Mouse (Mus musculus): ENCODE data around the gene Hmcn2. TPM values are rescaled to one million over a fixed set of nuclear protein-coding genes. Genes with fewer than 3 reads are reported as not detected.
A peak's percentile ranks its signal among the peaks of the same experiment; 100 is the strongest.

Gene Hmcn2
- polyA plus RNA-seq, 2 experiments = 0.23 to 0.70 TPM

DNA sequence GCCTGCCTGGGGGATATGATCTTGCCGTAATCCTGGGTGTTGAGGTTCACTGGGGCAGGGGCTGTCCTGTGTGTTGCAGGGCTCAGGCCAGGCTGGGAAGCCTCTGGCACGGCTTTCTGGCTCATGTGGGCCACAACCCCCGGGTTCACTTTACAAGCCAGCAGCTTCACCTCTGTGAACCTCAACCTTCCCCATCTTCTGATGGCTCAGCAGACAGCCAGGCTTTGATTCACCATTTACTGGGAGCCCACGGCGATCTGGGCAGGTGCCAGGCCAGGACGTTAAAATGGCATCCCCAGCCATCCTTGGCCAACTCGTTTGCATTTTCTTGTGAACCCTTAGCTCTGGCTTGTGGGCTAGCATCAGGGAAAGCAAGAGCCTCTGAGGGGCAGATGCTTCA is 155.3 kb downstream of the Hmcn2 start:
- H3K9ac ChIP-seq (ENCODE audit: low read depth, low read length, severe bottlenecking) = 0 out of 2 replicates have a peak overlapping the region, but pooled peaks have one; percentile 21
- H3K27ac ChIP-seq (replicated peaks; ENCODE audit: low read depth, low read length) = no peak overlapping the region
- WGBS = 25% methylated on average over 7 of the region's 7 CpGs

DNA sequence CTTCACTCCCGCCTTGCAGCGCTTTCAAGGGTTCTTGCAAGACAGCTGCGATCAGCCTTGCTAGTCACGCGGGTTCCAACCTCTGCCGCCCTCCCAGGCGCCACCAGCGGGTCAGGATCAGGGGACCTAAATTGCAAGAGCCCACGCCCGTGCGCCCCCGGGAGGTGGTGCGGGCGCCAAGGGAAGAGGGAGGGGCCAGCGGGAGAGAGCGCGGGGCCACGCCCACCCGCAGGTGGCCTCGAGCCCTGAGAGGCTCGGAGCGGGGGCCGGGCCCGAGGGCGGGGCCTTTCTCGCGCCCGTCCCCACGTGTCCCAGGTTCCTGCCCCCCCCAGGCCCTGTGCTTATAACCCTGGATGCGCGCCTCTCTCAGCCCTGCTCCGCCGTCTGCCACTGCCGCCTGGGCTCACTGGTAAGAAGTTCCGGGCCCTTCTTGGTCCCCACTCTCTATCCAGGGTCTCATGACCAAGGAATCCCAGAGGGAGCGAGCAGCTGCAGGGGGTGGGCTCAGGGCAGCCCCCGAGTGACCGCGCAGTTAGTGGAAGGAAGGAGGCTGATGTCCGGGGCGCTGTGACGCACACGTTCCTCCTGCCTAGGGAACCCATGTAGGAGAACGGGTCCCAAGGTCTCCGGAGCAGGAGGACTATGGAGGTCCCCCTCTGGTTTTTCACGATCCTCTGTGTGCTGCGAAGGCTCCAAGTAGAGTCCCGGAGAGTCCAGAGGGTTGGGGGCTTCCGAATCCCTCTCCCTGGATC is 155.9 kb downstream of the Hmcn2 start, which contains the start of gene Ass1:
Gene Ass1, plus strand, starts transcription at position 277 of the 752 bp plus-strand sequence.
- Histone ChIP-seq H3K36me3 (ENCODE audit: control insufficient read depth, insufficient read depth, low read length) (no peaks in the 10 kb centered on the region), H3K4me2 (replicated peaks; ENCODE audit: low read depth, low read length, severe bottlenecking) (peak within 1 kb of the TSS; percentile 96), H3K4me3 (replicated peaks; ENCODE audit: low read length) (peak within 1 kb of the TSS; percentile 43), H3K9ac (ENCODE audit: low read depth, low read length, severe bottlenecking) (peak within 1 kb of the TSS; percentile 52), H3K4me1 (ENCODE audit: control insufficient read depth, insufficient read depth, low read length) (peaks cover 17% of the 10 kb centered on the region; the same call in 1 of the 2 replicates), H3K27me3 (ENCODE audit: control insufficient read depth, insufficient read depth, low read length) (peaks cover 11% of the 10 kb centered on the region; the same call in 1 of the 2 replicates), H3K27ac (replicated peaks; ENCODE audit: low read depth, low read length) (peak within 1 kb of the TSS; percentile 52; the same call in 1 of the 2 replicates), H3K9me3 (ENCODE audit: control insufficient read depth, low read length) (no peaks in the 10 kb centered on the region)
- TF ChIP-seq POLR2A (IDR thresholded peaks at IDR 0.05; ENCODE audit: borderline replicate concordance, extremely low read depth, insufficient read depth, insufficient read length) = no peak
- ATAC-seq (ENCODE audit: low FRiP score, low read depth) = peak; percentile 81
- WGBS = under 1% methylated on average over 35 of the region's 49 CpGs
- DNase-seq (ENCODE audit: low spot score) = peak; percentile 75

More for the DNA sequence above, 155.3 kb downstream of the Hmcn2 start:
- H3K4me2 ChIP-seq (replicated peaks; ENCODE audit: low read depth, low read length, severe bottlenecking) = peak overlapping the region; percentile 96
- H3K4me1 ChIP-seq (ENCODE audit: control insufficient read depth, insufficient read depth, low read length) = peaks cover 17% of the 10 kb centered on the region; the same call in 1 of the 2 replicates
- no peaks in the 10 kb centered on the region for H3K9me3 ChIP-seq (ENCODE audit: control insufficient read depth, low read length)
- peak overlapping the region; percentile 43 for H3K4me3 ChIP-seq (replicated peaks; ENCODE audit: low read length)
- TF ChIP-seq POLR2A (IDR thresholded peaks at IDR 0.05; ENCODE audit: borderline replicate concordance, extremely low read depth, insufficient read depth, insufficient read length) = no peak
- ATAC-seq (ENCODE audit: low FRiP score, low read depth) (no peak), DNase-seq (ENCODE audit: low spot score) (no peak)
- H3K36me3 ChIP-seq (ENCODE audit: control insufficient read depth, insufficient read depth, low read length) = no peaks in the 10 kb centered on the region
- H3K27me3 ChIP-seq (ENCODE audit: control insufficient read depth, insufficient read depth, low read length) = peaks cover 11% of the 10 kb centered on the region; the same call in 1 of the 2 replicates

DNA sequence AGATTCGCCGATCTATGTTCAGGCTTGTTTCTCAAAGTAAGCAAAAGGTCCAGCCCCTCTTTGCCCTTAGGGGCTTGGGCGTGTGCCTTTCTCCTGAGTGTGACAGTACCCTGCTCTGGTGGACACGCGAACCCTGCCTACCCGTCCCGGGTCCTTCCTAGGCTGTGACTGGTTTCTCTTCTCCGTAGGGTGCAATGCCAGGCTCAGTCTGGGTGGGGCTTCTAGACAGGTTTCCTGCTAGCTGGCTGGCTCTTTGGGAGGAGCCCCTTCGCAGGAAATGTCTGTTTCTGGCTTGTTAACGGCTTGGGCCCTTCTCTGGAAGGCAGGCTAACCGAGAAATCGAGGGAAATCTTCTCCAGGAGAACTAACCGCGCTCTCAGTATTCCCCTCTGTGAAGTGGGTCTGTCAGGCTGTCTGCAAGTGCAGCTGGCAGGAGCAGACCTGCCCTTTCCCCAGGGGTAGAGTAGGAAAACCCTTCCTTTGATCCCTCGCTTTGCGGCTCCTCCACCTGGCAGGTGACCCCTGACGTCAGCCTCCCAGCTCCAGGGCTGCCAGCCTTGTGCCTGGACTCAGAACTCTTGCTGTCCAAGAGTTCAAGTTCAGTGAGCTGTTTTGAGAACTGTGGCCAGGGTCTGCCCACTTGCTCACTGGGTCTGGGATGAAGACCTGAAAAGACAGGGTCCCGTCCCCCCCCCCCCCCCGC is 156.6 kb downstream of the Hmcn2 start:
- peak overlapping the region; percentile 43 for H3K4me3 ChIP-seq (replicated peaks; ENCODE audit: low read length)
- H3K9me3 ChIP-seq (ENCODE audit: control insufficient read depth, low read length) = no peaks in the 10 kb centered on the region
- peaks cover 17% of the 10 kb centered on the region; the same call in 1 of the 2 replicates for H3K4me1 ChIP-seq (ENCODE audit: control insufficient read depth, insufficient read depth, low read length)
- peaks cover 11% of the 10 kb centered on the region; the same call in 1 of the 2 replicates for H3K27me3 ChIP-seq (ENCODE audit: control insufficient read depth, insufficient read depth, low read length)
- no peak for TF ChIP-seq POLR2A (IDR thresholded peaks at IDR 0.05; ENCODE audit: borderline replicate concordance, extremely low read depth, insufficient read depth, insufficient read length)
- H3K9ac ChIP-seq (ENCODE audit: low read depth, low read length, severe bottlenecking) = peak overlapping the region; percentile 52
- peak overlapping the region; percentile 96 for H3K4me2 ChIP-seq (replicated peaks; ENCODE audit: low read depth, low read length, severe bottlenecking)
- no peak overlapping the region for H3K27ac ChIP-seq (replicated peaks; ENCODE audit: low read depth, low read length)
- H3K36me3 ChIP-seq (ENCODE audit: control insufficient read depth, insufficient read depth, low read length) = no peaks in the 10 kb centered on the region
- DNase-seq (ENCODE audit: low spot score) (no peak), ATAC-seq (ENCODE audit: low FRiP score, low read depth) (no peak; the same call in 1 of the 2 replicates)
- 5% methylated on average over 17 of the region's 19 CpGs for WGBS

DNA sequence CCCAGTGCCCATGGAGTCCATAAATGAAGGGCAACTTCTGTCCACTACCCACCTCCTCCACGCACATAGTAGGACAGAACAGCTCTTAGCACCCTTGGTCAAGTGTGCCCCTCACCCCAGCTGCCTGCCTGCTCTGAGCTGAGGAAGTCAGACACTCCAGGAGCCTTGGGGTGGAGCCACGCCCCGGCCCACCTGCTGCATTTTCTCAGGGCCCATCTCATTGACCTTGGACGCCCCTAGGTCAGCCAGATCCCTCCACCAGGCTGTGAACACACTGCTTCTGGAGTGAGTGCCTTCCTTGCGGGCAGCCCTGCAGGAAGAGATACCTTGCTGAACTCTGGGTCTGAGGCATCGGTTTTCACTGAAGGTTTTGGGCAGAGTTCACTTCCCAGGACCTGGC is 157.4 kb downstream of the Hmcn2 start:
- Histone ChIP-seq H3K9ac (ENCODE audit: low read depth, low read length, severe bottlenecking) (no peak overlapping the region), H3K27me3 (ENCODE audit: control insufficient read depth, insufficient read depth, low read length) (peaks cover 11% of the 10 kb centered on the region; the same call in 1 of the 2 replicates), H3K9me3 (ENCODE audit: control insufficient read depth, low read length) (no peaks in the 10 kb centered on the region), H3K36me3 (ENCODE audit: control insufficient read depth, insufficient read depth, low read length) (no peaks in the 10 kb centered on the region), H3K4me1 (ENCODE audit: control insufficient read depth, insufficient read depth, low read length) (peaks cover 17% of the 10 kb centered on the region; the same call in 1 of the 2 replicates), H3K4me2 (replicated peaks; ENCODE audit: low read depth, low read length, severe bottlenecking) (no peak overlapping the region), H3K4me3 (replicated peaks; ENCODE audit: low read length) (no peak overlapping the region), H3K27ac (replicated peaks; ENCODE audit: low read depth, low read length) (no peak overlapping the region)
- no peak for TF ChIP-seq POLR2A (IDR thresholded peaks at IDR 0.05; ENCODE audit: borderline replicate concordance, extremely low read depth, insufficient read depth, insufficient read length)
- 51% methylated on average over 6 of the region's 6 CpGs for WGBS
- ATAC-seq (ENCODE audit: low FRiP score, low read depth) (no peak), DNase-seq (ENCODE audit: low spot score) (no peak)

DNA sequence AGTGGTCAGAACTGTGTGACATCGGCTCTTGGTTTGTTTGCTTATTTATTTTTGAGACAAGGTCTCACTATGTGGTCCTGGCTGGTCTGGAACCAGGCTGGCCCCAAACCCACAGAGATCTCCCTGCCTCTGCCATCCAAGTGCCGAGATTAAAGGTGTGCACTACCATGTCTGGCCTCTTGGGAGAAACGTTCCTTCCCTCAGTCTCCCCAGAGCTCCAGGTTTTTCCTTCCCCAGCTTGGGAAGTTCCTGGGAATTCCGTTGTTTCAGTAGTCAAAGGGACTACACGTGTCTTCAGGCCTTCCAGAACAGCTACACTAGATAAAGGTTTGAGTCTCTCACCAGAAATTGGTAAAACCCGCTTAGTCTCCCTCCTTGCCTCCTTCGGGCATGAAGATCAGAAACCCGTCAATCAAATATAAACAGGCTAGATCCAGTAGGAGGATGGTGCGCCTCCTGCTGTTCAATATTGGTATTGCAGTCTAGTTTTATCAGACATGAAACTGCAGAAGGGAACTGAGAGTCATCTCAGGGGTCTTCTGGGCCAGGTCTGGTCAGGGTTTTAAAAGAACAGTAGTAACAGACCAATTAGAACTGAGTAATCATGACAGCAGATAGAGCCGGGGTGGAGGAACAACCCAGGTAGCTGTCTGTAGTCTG is 158.3 kb downstream of the Hmcn2 start:
- WGBS = 51% methylated on average over 10 of the region's 10 CpGs
- Histone ChIP-seq H3K9ac (ENCODE audit: low read depth, low read length, severe bottlenecking) (no peak overlapping the region), H3K4me3 (replicated peaks; ENCODE audit: low read length) (no peak overlapping the region), H3K9me3 (ENCODE audit: control insufficient read depth, low read length) (no peaks in the 10 kb centered on the region), H3K4me2 (replicated peaks; ENCODE audit: low read depth, low read length, severe bottlenecking) (no peak overlapping the region), H3K36me3 (ENCODE audit: control insufficient read depth, insufficient read depth, low read length) (no peaks in the 10 kb centered on the region), H3K4me1 (ENCODE audit: control insufficient read depth, insufficient read depth, low read length) (peaks cover 17% of the 10 kb centered on the region; the same call in 1 of the 2 replicates), H3K27me3 (ENCODE audit: control insufficient read depth, insufficient read depth, low read length) (peaks cover 11% of the 10 kb centered on the region; the same call in 1 of the 2 replicates), H3K27ac (replicated peaks; ENCODE audit: low read depth, low read length) (no peak overlapping the region)
- DNase-seq (ENCODE audit: low spot score) = peak; percentile 31
- no peak for TF ChIP-seq POLR2A (IDR thresholded peaks at IDR 0.05; ENCODE audit: borderline replicate concordance, extremely low read depth, insufficient read depth, insufficient read length)
- no peak for ATAC-seq (ENCODE audit: low FRiP score, low read depth)

Measured in limb, embryonic 14.5 days (tissue).